Mouse (Mus musculus) lung, adult 18-20 months (tissue): ENCODE results near the gene Daglb.
A peak's percentile ranks its signal among the peaks of the same experiment; 100 is the strongest.

Source experiments
- DNase-seq, 2 experiments: peaks; one replicate each; pipeline ENCODE4 v3.0.0; 2022; ENCODE audit warnings: mixed read lengths in 2 of 2

Gene Daglb

GRCm38 (mm10) chr5:143464100-143464756 lies at the start of gene Daglb:
Gene Daglb (plus strand): TSS chr5:143464584.
- DNase-seq = peak; percentile 89 to 92

GRCm38 (mm10) chr5:143421484-143421883 lies 42.9 kb upstream of the Daglb start:
- no peak for DNase-seq

GRCm38 (mm10) chr5:143422990-143423389 lies 41.4 kb upstream of the Daglb start:
- DNase-seq = no peak

- peak; percentile 54 to 60 for DNase-seq
These were observed 40.4 kb upstream of the Daglb start for GRCm38 (mm10) chr5:143423899-143424519.

- peak; percentile 67 to 77 for DNase-seq
These were observed 30.0 kb upstream of the Daglb start for GRCm38 (mm10) chr5:143434421-143434820.

GRCm38 (mm10) chr5:143441298-143441697 lies 23.1 kb upstream of the Daglb start:
- DNase-seq = no peak

GRCm38 (mm10) chr5:143441753-143442152 lies 22.6 kb upstream of the Daglb start:
- no peak for DNase-seq

GRCm38 (mm10) chr5:143463671-143464070 lies 713 bp upstream of the Daglb start:
- no peak for DNase-seq

- DNase-seq = no peak
These were observed 354 bp downstream of the Daglb start for GRCm38 (mm10) chr5:143464757-143465118.

GRCm38 (mm10) chr5:143465156-143466085 lies 1.0 kb downstream of the Daglb start:
- DNase-seq = no peak

- DNase-seq = no peak
These were observed 2.7 kb downstream of the Daglb start for GRCm38 (mm10) chr5:143466891-143467669.

- DNase-seq = no peak
These were observed 3.5 kb downstream of the Daglb start for GRCm38 (mm10) chr5:143467931-143468330.

GRCm38 (mm10) chr5:143469628-143470027 lies 5.2 kb downstream of the Daglb start:
- DNase-seq = no peak

- DNase-seq = peak; percentile 44 to 60
These were observed 6.2 kb downstream of the Daglb start for GRCm38 (mm10) chr5:143470421-143471164.

- DNase-seq = no peak
These were observed 6.8 kb downstream of the Daglb start for GRCm38 (mm10) chr5:143471165-143471546.

- no peak for DNase-seq
These were observed 7.7 kb downstream of the Daglb start for GRCm38 (mm10) chr5:143471953-143472618.

- peak; percentile 39 to 43 for DNase-seq
These were observed 10.9 kb downstream of the Daglb start for GRCm38 (mm10) chr5:143475153-143475844.

- DNase-seq = no peak
These were observed 11.6 kb downstream of the Daglb start for GRCm38 (mm10) chr5:143476013-143476412.

GRCm38 (mm10) chr5:143477901-143478300 lies 13.5 kb downstream of the Daglb start:
- DNase-seq = no peak

- DNase-seq = no peak
These were observed 20.6 kb downstream of the Daglb start for GRCm38 (mm10) chr5:143484955-143485354.

GRCm38 (mm10) chr5:143487193-143487592 lies 22.8 kb downstream of the Daglb start:
- DNase-seq = no peak
